In genomic region chr10:31600116-31600515, GRCm38 (mm10) we compare ENCODE assay signal across 20 mouse cellular contexts.
"Had no signal": no experiment of that assay in that cellular context is flagged by ENCODE, and none has a peak within 500 bp of the region (broad histone marks: within the 10 kb centered on the region; RNA-seq: fewer than 3 reads in every experiment).

No protein-coding gene starts in this region.

- DNase-seq: liver, embryonic 13.5 days; liver, postnatal 0 days; lung, adult 2 months; lung, postnatal 14 days; lung, postnatal 36 days; right cerebral cortex, postnatal 14 days; thymus, adult 18-20 months; thymus, postnatal 14 days; thymus, postnatal 36 days had no signal

- H3K4me1 ChIP-seq: liver, embryonic 13.5 days; liver, embryonic 15.5 days; megakaryocyte, embryonic 14.5 days; midbrain, embryonic 15.5 days; neural tube, embryonic 12.5 days had no signal

- H3K9ac ChIP-seq: liver, embryonic 13.5 days; liver, embryonic 15.5 days; liver, postnatal 0 days; lung, embryonic 15.5 days; midbrain, embryonic 13.5 days; midbrain, embryonic 15.5 days; neural tube, embryonic 12.5 days; stomach, embryonic 15.5 days had no signal

- H3K9me3 ChIP-seq: liver, embryonic 13.5 days; liver, embryonic 15.5 days; lung, embryonic 15.5 days; megakaryocyte, embryonic 14.5 days; midbrain, embryonic 13.5 days; midbrain, embryonic 15.5 days; neural tube, embryonic 12.5 days; stomach, embryonic 15.5 days had no signal

- H3K4me3 ChIP-seq: liver, embryonic 13.5 days; liver, embryonic 15.5 days; lung, embryonic 15.5 days; megakaryocyte, embryonic 14.5 days; midbrain, embryonic 13.5 days; midbrain, embryonic 15.5 days; neural tube, embryonic 12.5 days; stomach, embryonic 15.5 days had no signal

- H3K27me3 ChIP-seq: liver, embryonic 13.5 days; liver, embryonic 15.5 days; lung, embryonic 15.5 days; megakaryocyte, embryonic 14.5 days; midbrain, embryonic 13.5 days; midbrain, embryonic 15.5 days; neural tube, embryonic 12.5 days; stomach, embryonic 15.5 days had no signal

- H3K27ac ChIP-seq: liver, embryonic 13.5 days; liver, embryonic 15.5 days; lung, embryonic 15.5 days; macrophage; midbrain, embryonic 13.5 days; midbrain, embryonic 15.5 days; neural tube, embryonic 12.5 days; stomach, embryonic 15.5 days; stomach, postnatal 0 days had no signal

- H3K4me2 ChIP-seq: liver, embryonic 13.5 days; liver, embryonic 15.5 days; lung, embryonic 15.5 days; midbrain, embryonic 11.5 days; midbrain, embryonic 13.5 days; midbrain, embryonic 15.5 days; neural tube, embryonic 12.5 days; stomach, embryonic 15.5 days had no signal

- ATAC-seq: liver, postnatal 0 days; lung, postnatal 0 days; midbrain, embryonic 13.5 days; midbrain, embryonic 15.5 days had no signal

- H3K36me3 ChIP-seq: liver, embryonic 13.5 days; liver, embryonic 15.5 days; lung, embryonic 15.5 days; midbrain, embryonic 13.5 days; midbrain, embryonic 15.5 days; neural tube, embryonic 12.5 days; stomach, embryonic 15.5 days had no signal
